Mouse (Mus musculus) forebrain, embryonic 16.5 days (tissue): ENCODE data around the gene Ddi2. TPM values are rescaled to one million over a fixed set of nuclear protein-coding genes. Genes with fewer than 3 reads are reported as not detected.

ENCODE experiments used
- ATAC-seq: fragments of 200-750 bp; cut with Nextera tagmentation; 2 replicates; pipeline ENCODE4 v1.8.0; 2017; ENCODE audit warnings: mild to moderate bottlenecking, moderate library complexity
- H3K27ac ChIP-seq: fragments of 300-500 bp; sonication (generic); 2 replicates; pipeline ENCODE4 v1.5.1; 2014; ENCODE audit warnings: low read length, control low read depth
- H3K27me3 ChIP-seq: fragments of 300-500 bp; sonication (generic); replicated peaks from 2 replicates; pipeline ENCODE4 v1.6.1; 2014; ENCODE audit warnings: low read length; ENCODE audit not compliant: control insufficient read depth, insufficient read depth
- H3K36me3 ChIP-seq: fragments of 300-500 bp; sonication (generic); 2 replicates; pipeline ENCODE4 v1.6.1; 2014; ENCODE audit not compliant: control insufficient read depth, insufficient read depth
- H3K4me1 ChIP-seq: fragments of 300-500 bp; sonication (generic); replicated peaks from 2 replicates; pipeline ENCODE4 v1.6.1; 2014; ENCODE audit warnings: low read length; ENCODE audit not compliant: control insufficient read depth, insufficient read depth
- H3K4me2 ChIP-seq: fragments of 300-500 bp; sonication (generic); 2 replicates; pipeline ENCODE4 v1.6.1; 2014; ENCODE audit warnings: mild to moderate bottlenecking, low read length, control low read depth
- H3K4me3 ChIP-seq: fragments of 300-500 bp; sonication (generic); replicated peaks from 2 replicates; pipeline ENCODE4 v1.5.1; 2014; ENCODE audit warnings: mild to moderate bottlenecking, low read length, control low read depth
- H3K9ac ChIP-seq: fragments of 300-500 bp; sonication (generic); replicated peaks from 2 replicates; pipeline ENCODE4 v1.6.1; 2014; ENCODE audit warnings: low read depth, low read length, control low read depth
- H3K9me3 ChIP-seq: fragments of 300-500 bp; sonication (generic); 2 replicates; pipeline ENCODE4 v1.6.1; 2016; ENCODE audit warnings: low read length; ENCODE audit not compliant: control insufficient read depth
- WGBS: fragments of 180-500 bp; shearing (Covaris S2); extraction: QIAGEN DNeasy Blood & Tissue Kit; methylation state at CpG from one replicate; pipeline ENCODE4 v1.1.7; 2014; 5-methylcytosine and 5-hydroxymethylcytosine counted together
- polyA plus RNA-seq: library from polyadenylated mRNA; unstranded; fragments of >200 nt; fragmentation: Nextera tagmentation; extraction: Ambion mirVana; gene quantifications from 2 replicates; pipeline ENCODE4 v1.2.1, GENCODE M21; 2015

The Ddi2 gene
- polyA plus RNA-seq, 1 experiment from 2014 or later: 13.1 TPM

DNA sequence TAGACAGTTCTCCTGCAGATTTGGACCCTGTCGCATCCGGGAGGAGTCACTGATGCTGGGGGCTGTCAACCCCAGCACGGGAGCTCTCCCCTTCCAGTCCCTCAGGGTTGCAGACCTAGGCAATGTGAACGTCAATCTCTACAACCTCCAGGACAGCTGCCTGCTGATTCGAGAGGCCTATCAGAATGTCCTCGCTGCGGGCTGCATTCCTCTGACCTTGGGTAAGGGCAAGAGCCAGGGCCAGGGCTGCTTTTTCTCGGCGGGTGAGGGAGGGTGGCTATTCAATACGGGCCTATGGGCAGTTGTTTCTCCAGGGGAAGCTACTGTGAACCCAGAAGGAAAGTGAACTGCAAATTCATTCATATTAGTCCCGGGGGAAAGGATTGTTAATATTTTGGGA, 26.3 kb upstream of the Ddi2 start:
- Histone ChIP-seq H3K27me3 (no peaks in the 10 kb centered on the region), H3K4me3 (no peak overlapping the region), H3K9me3 (no peaks in the 10 kb centered on the region), H3K9ac (no peak overlapping the region), H3K4me2 (no peak overlapping the region), H3K36me3 (no peaks in the 10 kb centered on the region), H3K27ac (no peak overlapping the region), H3K4me1 (no peaks in the 10 kb centered on the region)
- ATAC-seq: no peak
- WGBS: 50% methylated on average over 11 of the region's 11 CpGs

- 22% methylated on average over 25 of the region's 25 CpGs for WGBS
- no peak within 1 kb of the TSS for H3K9ac ChIP-seq
- ATAC-seq: no peak
- H3K9me3 ChIP-seq: no peaks in the 10 kb centered on the region
- H3K4me2 ChIP-seq: no peak within 1 kb of the TSS
- no peaks in the 10 kb centered on the region for H3K27me3 ChIP-seq
- H3K4me1 ChIP-seq: no peaks in the 10 kb centered on the region
- no peak within 1 kb of the TSS for H3K27ac ChIP-seq
- H3K4me3 ChIP-seq: no peak within 1 kb of the TSS
- H3K36me3 ChIP-seq: no peaks in the 10 kb centered on the region
Observed at GRCm38 (mm10) chr4:141746578-141747346, 23.5 kb upstream of the Ddi2 start, which contains the start of gene Agmat. Agmat (plus strand) TSS chr4:141746672.

- H3K9me3 ChIP-seq: no peaks in the 10 kb centered on the region
- no peaks in the 10 kb centered on the region for H3K36me3 ChIP-seq
- no peaks in the 10 kb centered on the region for H3K4me1 ChIP-seq
- H3K27ac ChIP-seq: no peak overlapping the region
- H3K4me3 ChIP-seq: no peak overlapping the region
- 81% methylated on average over 4 of the region's 4 CpGs for WGBS
- H3K9ac ChIP-seq: no peak overlapping the region
- no peaks in the 10 kb centered on the region for H3K27me3 ChIP-seq
- ATAC-seq: no peak
- no peak overlapping the region for H3K4me2 ChIP-seq
Observed at GRCm38 (mm10) chr4:141742381-141742780, 19.2 kb upstream of the Ddi2 start.

GRCm38 (mm10) chr4:141741856-141742255, 18.6 kb upstream of the Ddi2 start:
- Histone ChIP-seq H3K9me3 (no peaks in the 10 kb centered on the region), H3K4me2 (no peak overlapping the region), H3K27me3 (no peaks in the 10 kb centered on the region), H3K27ac (no peak overlapping the region), H3K9ac (no peak overlapping the region), H3K4me1 (no peaks in the 10 kb centered on the region), H3K36me3 (no peaks in the 10 kb centered on the region), H3K4me3 (no peak overlapping the region)
- no peak for ATAC-seq
- WGBS: 68% methylated on average over 9 of the region's 9 CpGs

DNA sequence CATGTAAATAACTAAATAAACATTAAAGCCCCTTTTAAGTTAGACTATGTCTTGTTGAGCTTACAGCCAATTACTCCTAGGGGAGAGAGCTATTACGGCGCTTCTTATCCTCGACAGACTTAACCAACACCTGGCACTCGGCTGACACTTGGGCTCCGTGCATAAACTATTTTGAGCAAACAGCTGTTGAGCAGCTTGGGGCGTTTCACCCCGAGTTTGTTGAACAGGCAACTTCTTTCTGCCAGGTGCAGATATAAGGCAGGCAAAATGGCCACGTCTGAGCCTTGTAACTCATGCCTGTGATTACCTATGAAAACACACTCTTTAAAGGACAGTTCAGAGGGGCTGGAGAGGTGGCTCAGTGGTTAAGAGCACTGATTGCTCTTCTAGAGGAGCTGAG, 14.8 kb upstream of the Ddi2 start:
- H3K9me3 ChIP-seq: no peaks in the 10 kb centered on the region
- H3K4me3 ChIP-seq: no peak overlapping the region
- no peaks in the 10 kb centered on the region for H3K36me3 ChIP-seq
- H3K4me1 ChIP-seq: peaks cover 9% of the 10 kb centered on the region
- no peak for ATAC-seq
- no peak overlapping the region for H3K9ac ChIP-seq
- 77% methylated on average over 8 of the region's 8 CpGs for WGBS
- no peak overlapping the region for H3K27ac ChIP-seq
- no peaks in the 10 kb centered on the region for H3K27me3 ChIP-seq
- H3K4me2 ChIP-seq: no peak overlapping the region

DNA sequence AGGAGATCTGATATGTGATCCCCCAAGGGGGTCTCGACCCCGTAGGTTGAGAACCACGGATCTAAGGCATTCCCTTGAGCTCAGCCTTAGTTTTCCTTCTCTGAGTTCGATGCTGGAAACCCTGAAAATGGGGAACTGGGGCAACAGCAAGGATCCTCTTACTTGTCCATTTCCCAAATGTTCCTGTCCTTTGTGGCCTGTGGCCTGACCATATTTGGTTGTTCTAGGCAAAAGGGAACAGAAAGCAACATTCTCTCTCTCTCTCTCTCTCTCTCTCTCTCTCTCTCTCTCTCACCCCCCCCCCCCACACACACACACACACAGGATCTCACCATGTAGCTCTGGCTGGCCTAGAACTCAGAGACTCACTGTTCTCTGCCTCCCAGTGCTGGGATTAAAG, 13.6 kb upstream of the Ddi2 start:
- Histone ChIP-seq H3K9ac (no peak overlapping the region), H3K4me3 (no peak overlapping the region), H3K36me3 (no peaks in the 10 kb centered on the region), H3K9me3 (no peaks in the 10 kb centered on the region), H3K4me2 (no peak overlapping the region), H3K4me1 (peaks cover 9% of the 10 kb centered on the region), H3K27ac (no peak overlapping the region), H3K27me3 (no peaks in the 10 kb centered on the region)
- WGBS: 70% methylated on average over 4 of the region's 4 CpGs
- ATAC-seq: no peak

DNA sequence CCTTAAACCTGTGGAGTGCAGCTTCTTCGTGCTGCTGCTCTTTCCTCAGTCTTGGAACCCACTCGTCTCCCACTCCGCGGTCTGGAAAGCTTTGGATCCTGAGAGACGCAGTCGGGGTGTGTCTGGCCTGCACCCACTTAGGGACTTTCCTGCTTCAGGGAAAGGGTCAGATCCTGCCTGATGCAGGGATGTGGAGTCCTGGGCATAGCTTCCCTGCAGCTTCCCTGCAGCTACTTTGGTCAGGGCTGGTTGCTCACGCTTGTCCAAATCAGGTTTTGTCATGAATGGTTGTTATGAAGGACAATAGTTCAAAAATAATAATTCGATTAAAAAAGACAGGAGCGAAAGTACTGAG, 12.0 kb upstream of the Ddi2 start:
- Histone ChIP-seq H3K4me1 (peaks cover 9% of the 10 kb centered on the region), H3K9ac (peak overlapping the region; percentile 62), H3K27ac (peak overlapping the region; percentile 28), H3K36me3 (no peaks in the 10 kb centered on the region), H3K9me3 (no peaks in the 10 kb centered on the region), H3K4me2 (peak overlapping the region; percentile 81), H3K27me3 (no peaks in the 10 kb centered on the region; the same call in 1 of the 2 replicates), H3K4me3 (peak overlapping the region; percentile 53)
- no peak for ATAC-seq
- 22% methylated on average over 9 of the region's 9 CpGs for whole genome bisulfite sequencing

DNA sequence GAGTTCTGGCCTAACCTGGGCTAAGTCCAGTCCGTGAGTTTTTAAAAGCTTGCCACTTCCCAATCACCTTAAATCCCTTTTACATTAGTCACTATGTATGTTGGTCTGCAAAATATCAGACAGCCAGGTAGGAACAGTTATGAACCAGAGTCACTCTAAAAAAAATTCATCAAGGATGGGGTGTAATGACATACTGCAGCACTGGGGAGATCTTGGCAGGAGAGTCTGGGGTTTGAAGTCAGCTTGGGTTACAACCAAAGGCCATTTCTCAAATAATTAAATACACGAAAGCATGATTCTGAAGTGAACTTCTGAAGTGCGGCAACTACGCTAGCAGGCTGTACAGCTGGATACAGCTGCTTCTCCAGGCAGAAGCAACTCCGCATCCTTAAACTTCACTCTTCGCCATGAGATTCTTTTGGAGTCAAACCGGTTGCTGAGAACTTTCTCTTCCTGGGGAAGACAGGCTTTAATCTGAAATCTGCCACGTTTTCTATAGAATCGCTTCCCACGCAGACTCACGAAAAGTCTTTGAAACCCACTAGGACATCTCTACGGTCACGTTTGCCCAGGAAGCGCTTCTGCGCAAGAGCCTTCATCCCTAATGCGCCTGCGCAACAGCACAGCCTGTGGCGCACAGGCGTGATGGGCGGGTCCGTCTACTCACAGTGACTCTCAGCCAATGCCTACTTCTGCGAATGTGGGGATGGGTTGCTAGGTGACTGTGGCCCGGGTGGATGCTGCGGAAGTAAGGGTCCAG, 11.4 kb upstream of the Ddi2 start:
- H3K4me2 ChIP-seq: peak overlapping the region; percentile 81
- H3K36me3 ChIP-seq: no peaks in the 10 kb centered on the region
- H3K27me3 ChIP-seq: no peaks in the 10 kb centered on the region; the same call in 1 of the 2 replicates
- H3K4me1 ChIP-seq: peaks cover 9% of the 10 kb centered on the region
- WGBS: 6% methylated on average over 24 of the region's 24 CpGs
- peak overlapping the region; percentile 28 for H3K27ac ChIP-seq
- H3K9ac ChIP-seq: peak overlapping the region; percentile 62
- peak; percentile 100 for ATAC-seq
- no peaks in the 10 kb centered on the region for H3K9me3 ChIP-seq
- peak overlapping the region; percentile 53 for H3K4me3 ChIP-seq

GRCm38 (mm10) chr4:141731766-141732165, 8.5 kb upstream of the Ddi2 start:
- H3K27ac ChIP-seq: no peak overlapping the region
- H3K27me3 ChIP-seq: no peaks in the 10 kb centered on the region; the same call in 1 of the 2 replicates
- H3K36me3 ChIP-seq: no peaks in the 10 kb centered on the region
- no peak for ATAC-seq
- 85% methylated on average over 5 of the region's 5 CpGs for WGBS
- H3K4me1 ChIP-seq: peaks cover 9% of the 10 kb centered on the region
- no peak overlapping the region for H3K4me3 ChIP-seq
- H3K9me3 ChIP-seq: no peaks in the 10 kb centered on the region
- no peak overlapping the region for H3K9ac ChIP-seq
- H3K4me2 ChIP-seq: no peak overlapping the region
